Mouse (Mus musculus) embryonic facial prominence, embryonic 14.5 days (tissue): ENCODE measurements around the gene Pigq. TPM values are rescaled to one million over a fixed set of nuclear protein-coding genes. Genes with fewer than 3 reads are reported as not detected.

ENCODE experiments used
- ATAC-seq: fragments of 200-750 bp; cut with Nextera tagmentation; 2 replicates; pipeline ENCODE4 v1.8.0; 2017; ENCODE audit warnings: low read depth, moderate number of reproducible peaks, moderate TSS enrichment
- DNase-seq: peaks from one replicate; pipeline ENCODE4 v3.0.0-alpha.2; 2015; ENCODE audit warnings: low spot score
- H3K27ac ChIP-seq: fragments of 300-500 bp; sonication (generic); replicated peaks from 2 replicates; pipeline ENCODE4 v1.5.1; 2014; ENCODE audit warnings: low read depth, mild to moderate bottlenecking, low read length, moderate library complexity
- H3K27me3 ChIP-seq: fragments of 300-500 bp; sonication (generic); replicated peaks from 2 replicates; pipeline ENCODE4 v1.6.1; 2014; ENCODE audit warnings: low read length; ENCODE audit not compliant: control insufficient read depth, insufficient read depth
- H3K36me3 ChIP-seq: fragments of 300-500 bp; sonication (generic); 2 replicates; pipeline ENCODE4 v1.6.1; 2014; ENCODE audit warnings: low read length, mixed read lengths; ENCODE audit not compliant: control insufficient read depth, insufficient read depth
- H3K4me1 ChIP-seq: fragments of 300-500 bp; sonication (generic); 2 replicates; pipeline ENCODE4 v1.6.1; 2014; ENCODE audit warnings: antibody characterized with exemption, low read length; ENCODE audit not compliant: control insufficient read depth, insufficient read depth
- H3K4me2 ChIP-seq: fragments of 300-500 bp; sonication (generic); 2 replicates; pipeline ENCODE4 v1.6.1; 2014; ENCODE audit warnings: low read depth, mild to moderate bottlenecking, low read length, moderate library complexity, mixed read lengths
- H3K4me3 ChIP-seq: fragments of 300-500 bp; sonication (generic); 2 replicates; pipeline ENCODE4 v1.5.1; 2014; ENCODE audit warnings: low read depth, mild to moderate bottlenecking, low read length
- H3K9ac ChIP-seq: fragments of 300-500 bp; sonication (generic); 2 replicates; pipeline ENCODE4 v1.6.1; 2014; ENCODE audit warnings: low read depth, mild to moderate bottlenecking, low read length, moderate library complexity, mixed read lengths
- H3K9me3 ChIP-seq: fragments of 300-500 bp; sonication (generic); 2 replicates; pipeline ENCODE4 v1.6.1; 2016; ENCODE audit warnings: low read length; ENCODE audit not compliant: control insufficient read depth
- WGBS: fragments of 180-500 bp; shearing (Covaris S2); extraction: QIAGEN DNeasy Blood & Tissue Kit; methylation state at CpG from one replicate; pipeline ENCODE4 v1.1.7; 2014; 5-methylcytosine and 5-hydroxymethylcytosine counted together
- polyA plus RNA-seq: library from polyadenylated mRNA; unstranded; fragments of >200 nt; fragmentation: Nextera tagmentation; extraction: Ambion mirVana; gene quantifications from 2 replicates; pipeline ENCODE4 v1.2.1, GENCODE M21; 2014

The Pigq gene
- polyA plus RNA-seq, 1 experiment from 2014 or later = 51.8 TPM

- Histone ChIP-seq H3K9me3 (no peaks in the 10 kb centered on the region), H3K4me3 (no peak overlapping the region), H3K27me3 (peaks cover 38% of the 10 kb centered on the region), H3K9ac (no peak overlapping the region), H3K36me3 (peaks cover 8% of the 10 kb centered on the region; the same call in 1 of the 2 replicates), H3K4me2 (no peak overlapping the region), H3K27ac (no peak overlapping the region), H3K4me1 (peaks cover 7% of the 10 kb centered on the region; the same call in 1 of the 2 replicates)
- no peak for ATAC-seq
- no peak for DNase-seq
- 76% methylated on average over 5 of the region's 5 CpGs for WGBS
These were observed 8.4 kb upstream of the Pigq start for GRCm38 (mm10) chr17:25953161-25953560.

DNA sequence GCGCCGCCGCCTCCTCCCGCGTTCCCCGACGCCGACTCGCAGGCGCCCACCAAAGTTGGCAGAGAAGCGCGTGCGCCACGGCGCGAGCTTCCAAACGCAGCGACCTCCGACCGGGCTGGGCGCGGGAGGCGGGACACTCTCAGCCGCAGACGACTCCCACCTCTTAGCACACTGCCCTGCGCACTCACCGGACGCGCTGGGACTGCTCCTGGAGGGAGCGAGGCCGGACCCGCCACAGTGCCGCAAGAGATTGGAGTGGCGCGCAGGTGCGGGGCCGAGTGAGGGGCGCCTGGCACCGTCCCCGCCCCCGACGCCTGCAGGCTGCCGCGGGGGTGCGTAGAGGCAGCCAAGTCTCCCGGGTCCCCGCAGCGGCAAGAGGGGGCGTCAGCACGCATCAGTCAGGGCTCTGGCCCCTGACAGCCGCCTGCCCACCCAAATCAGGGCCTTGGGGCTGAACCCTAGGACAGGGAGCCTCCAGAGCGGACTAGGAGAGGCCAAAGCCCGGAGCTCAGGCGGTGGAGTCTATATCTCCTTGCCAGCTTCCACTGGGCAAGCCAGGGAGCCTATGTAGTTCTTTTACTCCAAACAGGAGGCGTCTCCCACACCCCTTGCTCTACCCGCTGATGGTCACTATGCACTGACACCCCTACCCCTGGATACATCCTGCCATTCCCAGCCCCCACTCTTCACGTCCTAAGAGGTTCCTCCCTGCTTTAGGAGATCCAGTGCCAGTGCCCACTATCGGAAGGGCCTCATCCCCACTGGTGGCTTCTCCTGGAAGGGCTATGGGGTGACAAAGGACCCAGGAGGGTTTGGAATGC is 7.3 kb upstream of the Pigq start, which contains the start of gene A930017K11Rik:
A930017K11Rik (minus strand) TSS at position 763 of the 821 bp plus-strand sequence.
- DNase-seq = no peak
- Histone ChIP-seq H3K27ac (no peak within 1 kb of the TSS), H3K4me2 (peak within 1 kb of the TSS; percentile 73), H3K9ac (peak within 1 kb of the TSS; percentile 58), H3K36me3 (no peaks in the 10 kb centered on the region), H3K4me1 (peaks cover 7% of the 10 kb centered on the region; the same call in 1 of the 2 replicates), H3K9me3 (no peaks in the 10 kb centered on the region), H3K27me3 (peaks cover 38% of the 10 kb centered on the region), H3K4me3 (peak within 1 kb of the TSS; percentile 43)
- no peak for ATAC-seq
- WGBS = under 1% methylated on average over 36 of the region's 58 CpGs

GRCm38 (mm10) chr17:25951225-25951802 is 6.6 kb upstream of the Pigq start:
- DNase-seq (no peak), ATAC-seq (no peak)
- Histone ChIP-seq H3K27me3 (peaks cover 38% of the 10 kb centered on the region), H3K27ac (no peak overlapping the region), H3K4me3 (peak overlapping the region; percentile 43), H3K36me3 (no peaks in the 10 kb centered on the region), H3K4me1 (peaks cover 7% of the 10 kb centered on the region; the same call in 1 of the 2 replicates), H3K9me3 (no peaks in the 10 kb centered on the region), H3K9ac (peak overlapping the region; percentile 58), H3K4me2 (peak overlapping the region; percentile 73)
- WGBS = 1% methylated on average over 14 of the region's 33 CpGs

DNA sequence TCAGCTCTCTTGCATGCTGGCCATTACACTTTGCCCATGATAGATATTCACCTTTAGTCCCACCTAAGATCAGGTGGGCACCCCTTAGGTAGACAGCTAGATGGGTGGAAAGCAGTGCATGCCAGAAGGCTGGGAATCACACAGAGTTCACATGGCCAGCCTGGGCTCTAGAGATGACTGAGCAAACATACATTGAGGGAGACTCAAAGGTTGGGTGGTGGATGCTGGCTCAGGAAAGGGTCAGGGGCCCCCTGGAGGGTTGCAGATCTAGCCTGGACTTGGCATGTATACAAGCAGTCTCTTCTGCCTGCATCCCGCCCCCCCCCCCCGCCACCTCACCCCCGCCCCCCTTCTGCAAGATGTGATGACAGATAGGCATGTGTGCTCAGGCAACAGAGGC is 6.0 kb upstream of the Pigq start:
- H3K36me3 ChIP-seq = no peaks in the 10 kb centered on the region
- ATAC-seq (no peak), DNase-seq (no peak)
- no CpG with 5 or more reads among the region's 3 CpGs for WGBS
- no peaks in the 10 kb centered on the region for H3K9me3 ChIP-seq
- H3K4me2 ChIP-seq = peak overlapping the region; percentile 73
- peaks cover 7% of the 10 kb centered on the region; the same call in 1 of the 2 replicates for H3K4me1 ChIP-seq
- H3K9ac ChIP-seq = no peak overlapping the region
- no peak overlapping the region for H3K4me3 ChIP-seq
- H3K27me3 ChIP-seq = peaks cover 38% of the 10 kb centered on the region
- no peak overlapping the region for H3K27ac ChIP-seq

DNA sequence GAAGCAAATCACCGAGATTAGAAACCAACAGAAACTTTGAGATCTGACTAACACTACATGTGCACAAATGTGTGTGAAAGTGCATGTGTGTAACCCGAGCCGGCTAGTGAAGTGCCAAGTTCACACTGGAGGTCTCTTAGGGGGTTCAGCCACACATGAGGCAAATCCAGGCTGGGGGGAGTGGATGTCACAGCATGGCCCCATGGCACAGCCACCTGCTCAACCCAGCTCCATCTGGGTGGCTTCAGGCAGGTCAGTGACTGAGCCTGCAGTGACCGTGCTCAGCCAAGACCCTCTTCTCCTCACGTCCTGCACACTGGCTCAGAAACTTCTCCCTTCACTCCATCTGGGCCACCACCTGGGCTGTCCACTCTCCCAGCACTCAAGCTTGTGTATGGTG is 5.2 kb upstream of the Pigq start:
- ATAC-seq = no peak
- no peak for DNase-seq
- no peak overlapping the region for H3K9ac ChIP-seq
- no peak overlapping the region for H3K4me3 ChIP-seq
- H3K4me2 ChIP-seq = no peak overlapping the region
- H3K27me3 ChIP-seq = peaks cover 38% of the 10 kb centered on the region
- peaks cover 7% of the 10 kb centered on the region; the same call in 1 of the 2 replicates for H3K4me1 ChIP-seq
- H3K36me3 ChIP-seq = no peaks in the 10 kb centered on the region
- no peaks in the 10 kb centered on the region for H3K9me3 ChIP-seq
- no peak overlapping the region for H3K27ac ChIP-seq
- 68% methylated on average over 5 of the region's 5 CpGs for WGBS

DNA sequence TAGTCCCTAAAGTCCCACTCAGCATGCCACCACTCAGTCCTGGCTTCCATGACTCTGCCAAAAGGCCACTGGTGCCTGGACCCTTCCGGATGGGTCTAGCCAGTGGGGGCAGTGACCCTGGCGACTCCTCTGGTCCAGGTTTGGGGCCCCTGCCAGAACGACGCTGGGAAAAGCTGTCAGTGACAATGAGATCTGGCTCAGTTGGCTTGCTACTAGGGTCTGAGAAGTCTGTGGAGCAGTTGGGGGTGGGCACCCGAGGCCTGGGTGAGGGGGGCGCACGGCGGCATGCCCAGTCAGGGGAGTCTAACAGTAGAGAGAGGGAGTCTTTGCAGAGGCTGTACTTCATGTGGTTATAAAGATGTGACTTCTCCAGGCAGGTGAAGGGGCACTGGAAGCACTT is 3.3 kb upstream of the Pigq start:
- H3K27me3 ChIP-seq = peaks cover 31% of the 10 kb centered on the region
- no peak overlapping the region for H3K4me3 ChIP-seq
- H3K4me1 ChIP-seq = peaks cover 7% of the 10 kb centered on the region; the same call in 1 of the 2 replicates
- DNase-seq (no peak), ATAC-seq (no peak)
- WGBS = 72% methylated on average over 7 of the region's 8 CpGs
- H3K27ac ChIP-seq = no peak overlapping the region
- no peaks in the 10 kb centered on the region for H3K9me3 ChIP-seq
- H3K4me2 ChIP-seq = no peak overlapping the region
- H3K36me3 ChIP-seq = no peaks in the 10 kb centered on the region
- no peak overlapping the region for H3K9ac ChIP-seq

GRCm38 (mm10) chr17:25947576-25947975 is 2.8 kb upstream of the Pigq start:
- Histone ChIP-seq H3K4me2 (no peak overlapping the region), H3K4me1 (peaks cover 7% of the 10 kb centered on the region), H3K27ac (no peak overlapping the region), H3K27me3 (peaks cover 27% of the 10 kb centered on the region), H3K9ac (no peak overlapping the region), H3K36me3 (no peaks in the 10 kb centered on the region), H3K9me3 (no peaks in the 10 kb centered on the region), H3K4me3 (no peak overlapping the region)
- no peak for DNase-seq
- whole genome bisulfite sequencing = 76% methylated on average over 4 of the region's 4 CpGs
- no peak for ATAC-seq

DNA sequence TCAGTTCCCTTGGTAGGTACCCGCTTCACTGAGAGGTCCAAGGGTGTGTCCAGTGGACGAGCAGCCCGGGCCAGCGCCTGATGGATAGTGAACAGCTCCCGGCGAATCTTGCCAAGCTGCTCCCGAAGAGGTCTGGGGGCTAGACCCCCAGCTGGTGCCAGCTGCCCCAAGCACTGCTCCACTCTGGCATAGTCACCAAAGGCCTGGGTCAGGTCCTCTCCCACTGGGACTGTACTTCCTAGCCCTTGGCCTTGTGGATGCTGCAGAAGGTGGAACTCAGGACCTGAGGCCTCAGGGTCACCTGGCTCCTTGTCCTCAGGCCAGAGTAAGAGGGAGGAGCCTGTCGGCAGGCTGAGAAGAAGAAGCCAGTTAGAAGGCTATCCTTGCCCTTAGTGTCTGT is 2.2 kb upstream of the Pigq start:
- WGBS = 87% methylated on average over 7 of the region's 8 CpGs
- DNase-seq (no peak), ATAC-seq (no peak)
- H3K4me1 ChIP-seq = peaks cover 13% of the 10 kb centered on the region
- H3K27ac ChIP-seq = no peak overlapping the region
- H3K9ac ChIP-seq = no peak overlapping the region
- no peaks in the 10 kb centered on the region for H3K36me3 ChIP-seq
- no peak overlapping the region for H3K4me3 ChIP-seq
- no peak overlapping the region for H3K4me2 ChIP-seq
- no peaks in the 10 kb centered on the region for H3K9me3 ChIP-seq
- H3K27me3 ChIP-seq = peaks cover 20% of the 10 kb centered on the region
